Mouse (Mus musculus): Measurements from ENCODE around the gene T. TPM values are rescaled to one million over a fixed set of nuclear protein-coding genes. Genes with fewer than 3 reads are reported as not detected.
A peak's percentile ranks its signal among the peaks of the same experiment; 100 is the strongest.

The T gene
- polyA plus RNA-seq, 1 experiment from 2014 or later, result 0.28 TPM

- H3K36me3 ChIP-seq (ENCODE audit: control insufficient read depth, insufficient read depth, low read length), result no peaks in the 10 kb centered on the region
- peaks cover 8% of the 10 kb centered on the region; the same call in 1 of the 2 replicates for H3K27me3 ChIP-seq (ENCODE audit: control insufficient read depth, insufficient read depth, low read length)
- no peak for ATAC-seq (ENCODE audit: insufficient number of reproducible peaks, insufficient read depth, low FRiP score, low read depth)
- 23% methylated on average over 9 of the region's 9 CpGs for WGBS
- peak overlapping the region in 1 of 2 experiments; percentile 23; a peak in 1 of 4 replicates for H3K27ac ChIP-seq (replicated peaks in 1 of 2; ENCODE audit: control insufficient read depth in 1 of 2, insufficient read depth in 1 of 2, low read depth in 2 of 2, low read length in 2 of 2)
- H3K4me1 ChIP-seq (ENCODE audit: control insufficient read depth in 2 of 2, insufficient read depth in 2 of 2, low read length in 2 of 2), result peaks cover 5 to 6% of the 10 kb centered on the region in 2 experiments; a peak in 2 of 4 replicates
- no peaks in the 10 kb centered on the region for H3K9me3 ChIP-seq (ENCODE audit: control insufficient read depth, low read length)
- no peak overlapping the region for H3K9ac ChIP-seq (ENCODE audit: low read length)
- H3K4me3 ChIP-seq (ENCODE audit: control insufficient read depth in 1 of 2, insufficient read depth in 1 of 2, low read depth in 1 of 2, low read length in 2 of 2), result no peak overlapping the region
- H3K4me2 ChIP-seq (ENCODE audit: low read length), result peak overlapping the region; percentile 18; the same call in 1 of the 2 replicates
Observed at GRCm38 (mm10) chr17:8456856-8457460, 22.7 kb downstream of the T start.

GRCm38 (mm10) chr17:8461568-8461967 lies 27.3 kb downstream of the T start:
- Histone ChIP-seq H3K36me3 (ENCODE audit: control insufficient read depth, insufficient read depth, low read length) (no peaks in the 10 kb centered on the region), H3K4me2 (ENCODE audit: low read length) (no peak overlapping the region), H3K27me3 (ENCODE audit: control insufficient read depth, insufficient read depth, low read length) (peaks cover 5% of the 10 kb centered on the region), H3K4me1 (ENCODE audit: control insufficient read depth in 2 of 2, insufficient read depth in 2 of 2, low read length in 2 of 2) (peaks cover 3% of the 10 kb centered on the region in 2 experiments; a peak in 2 of 4 replicates), H3K9ac (ENCODE audit: low read length) (no peak overlapping the region), H3K4me3 (ENCODE audit: control insufficient read depth in 1 of 2, insufficient read depth in 1 of 2, low read depth in 1 of 2, low read length in 2 of 2) (no peak overlapping the region), H3K27ac (replicated peaks in 1 of 2; ENCODE audit: control insufficient read depth in 1 of 2, insufficient read depth in 1 of 2, low read depth in 2 of 2, low read length in 2 of 2) (no peak overlapping the region), H3K9me3 (ENCODE audit: control insufficient read depth, low read length) (no peaks in the 10 kb centered on the region)
- WGBS, result 5% methylated on average over 4 of the region's 4 CpGs
- ATAC-seq (ENCODE audit: insufficient number of reproducible peaks, insufficient read depth, low FRiP score, low read depth), result no peak

- ATAC-seq (ENCODE audit: insufficient number of reproducible peaks, insufficient read depth, low FRiP score, low read depth), result no peak; the same call in 1 of the 2 replicates
Observed at GRCm38 (mm10) chr17:8463482-8464128, 29.4 kb downstream of the T start.

GRCm38 (mm10) chr17:8467771-8468170 lies 33.5 kb downstream of the T start:
- Histone ChIP-seq H3K27ac (replicated peaks in 1 of 2; ENCODE audit: control insufficient read depth in 1 of 2, insufficient read depth in 1 of 2, low read depth in 2 of 2, low read length in 2 of 2) (no peak overlapping the region), H3K4me3 (ENCODE audit: control insufficient read depth in 1 of 2, insufficient read depth in 1 of 2, low read depth in 1 of 2, low read length in 2 of 2) (no peak overlapping the region), H3K27me3 (ENCODE audit: control insufficient read depth, insufficient read depth, low read length) (peaks cover 44% of the 10 kb centered on the region), H3K36me3 (ENCODE audit: control insufficient read depth, insufficient read depth, low read length) (no peaks in the 10 kb centered on the region), H3K9me3 (ENCODE audit: control insufficient read depth, low read length) (no peaks in the 10 kb centered on the region), H3K9ac (ENCODE audit: low read length) (no peak overlapping the region), H3K4me2 (ENCODE audit: low read length) (no peak overlapping the region), H3K4me1 (ENCODE audit: control insufficient read depth in 2 of 2, insufficient read depth in 2 of 2, low read length in 2 of 2) (no peaks in the 10 kb centered on the region)
- WGBS, result 72% methylated on average over 3 of the region's 3 CpGs
- ATAC-seq (ENCODE audit: insufficient number of reproducible peaks, insufficient read depth, low FRiP score, low read depth), result no peak

More at GRCm38 (mm10) chr17:8463482-8464128, 29.4 kb downstream of the T start:
- Histone ChIP-seq H3K9ac (ENCODE audit: low read length) (no peak overlapping the region), H3K4me1 (ENCODE audit: control insufficient read depth in 2 of 2, insufficient read depth in 2 of 2, low read length in 2 of 2) (no peaks in the 10 kb centered on the region), H3K27me3 (ENCODE audit: control insufficient read depth, insufficient read depth, low read length) (peaks cover 25% of the 10 kb centered on the region), H3K36me3 (ENCODE audit: control insufficient read depth, insufficient read depth, low read length) (no peaks in the 10 kb centered on the region), H3K4me3 (ENCODE audit: control insufficient read depth in 1 of 2, insufficient read depth in 1 of 2, low read depth in 1 of 2, low read length in 2 of 2) (no peak overlapping the region), H3K9me3 (ENCODE audit: control insufficient read depth, low read length) (no peaks in the 10 kb centered on the region), H3K4me2 (ENCODE audit: low read length) (no peak overlapping the region), H3K27ac (replicated peaks in 1 of 2; ENCODE audit: control insufficient read depth in 1 of 2, insufficient read depth in 1 of 2, low read depth in 2 of 2, low read length in 2 of 2) (no peak overlapping the region)
- WGBS, result 26% methylated on average over 9 of the region's 9 CpGs

GRCm38 (mm10) chr17:8468716-8469344 lies 34.6 kb downstream of the T start:
- peak; percentile 21; the same call in 1 of the 2 replicates for ATAC-seq (ENCODE audit: insufficient number of reproducible peaks, insufficient read depth, low FRiP score, low read depth)
- Histone ChIP-seq H3K4me3 (ENCODE audit: control insufficient read depth in 1 of 2, insufficient read depth in 1 of 2, low read depth in 1 of 2, low read length in 2 of 2) (no peak overlapping the region), H3K9me3 (ENCODE audit: control insufficient read depth, low read length) (no peaks in the 10 kb centered on the region), H3K4me2 (ENCODE audit: low read length) (no peak overlapping the region), H3K4me1 (ENCODE audit: control insufficient read depth in 2 of 2, insufficient read depth in 2 of 2, low read length in 2 of 2) (no peaks in the 10 kb centered on the region), H3K27me3 (ENCODE audit: control insufficient read depth, insufficient read depth, low read length) (peaks cover 44% of the 10 kb centered on the region), H3K36me3 (ENCODE audit: control insufficient read depth, insufficient read depth, low read length) (no peaks in the 10 kb centered on the region), H3K27ac (replicated peaks in 1 of 2; ENCODE audit: control insufficient read depth in 1 of 2, insufficient read depth in 1 of 2, low read depth in 2 of 2, low read length in 2 of 2) (no peak overlapping the region), H3K9ac (ENCODE audit: low read length) (no peak overlapping the region)
- 14% methylated on average over 19 of the region's 19 CpGs for WGBS

GRCm38 (mm10) chr17:8478554-8478953 lies 44.3 kb downstream of the T start:
- Histone ChIP-seq H3K4me3 (ENCODE audit: control insufficient read depth in 1 of 2, insufficient read depth in 1 of 2, low read depth in 1 of 2, low read length in 2 of 2) (no peak overlapping the region), H3K27me3 (ENCODE audit: control insufficient read depth, insufficient read depth, low read length) (no peaks in the 10 kb centered on the region), H3K4me1 (ENCODE audit: control insufficient read depth in 2 of 2, insufficient read depth in 2 of 2, low read length in 2 of 2) (no peaks in the 10 kb centered on the region), H3K9ac (ENCODE audit: low read length) (no peak overlapping the region), H3K9me3 (ENCODE audit: control insufficient read depth, low read length) (no peaks in the 10 kb centered on the region), H3K27ac (replicated peaks in 1 of 2; ENCODE audit: control insufficient read depth in 1 of 2, insufficient read depth in 1 of 2, low read depth in 2 of 2, low read length in 2 of 2) (no peak overlapping the region), H3K4me2 (ENCODE audit: low read length) (no peak overlapping the region), H3K36me3 (ENCODE audit: control insufficient read depth, insufficient read depth, low read length) (no peaks in the 10 kb centered on the region)
- 71% methylated on average over 3 of the region's 3 CpGs for WGBS
- no peak for ATAC-seq (ENCODE audit: insufficient number of reproducible peaks, insufficient read depth, low FRiP score, low read depth)

- Histone ChIP-seq H3K27me3 (ENCODE audit: control insufficient read depth, insufficient read depth, low read length) (no peaks in the 10 kb centered on the region), H3K4me3 (ENCODE audit: control insufficient read depth in 1 of 2, insufficient read depth in 1 of 2, low read depth in 1 of 2, low read length in 2 of 2) (no peak overlapping the region), H3K4me2 (ENCODE audit: low read length) (no peak overlapping the region), H3K9ac (ENCODE audit: low read length) (no peak overlapping the region), H3K36me3 (ENCODE audit: control insufficient read depth, insufficient read depth, low read length) (no peaks in the 10 kb centered on the region), H3K9me3 (ENCODE audit: control insufficient read depth, low read length) (no peaks in the 10 kb centered on the region), H3K27ac (replicated peaks in 1 of 2; ENCODE audit: control insufficient read depth in 1 of 2, insufficient read depth in 1 of 2, low read depth in 2 of 2, low read length in 2 of 2) (no peak overlapping the region), H3K4me1 (ENCODE audit: control insufficient read depth in 2 of 2, insufficient read depth in 2 of 2, low read length in 2 of 2) (no peaks in the 10 kb centered on the region)
- ATAC-seq (ENCODE audit: insufficient number of reproducible peaks, insufficient read depth, low FRiP score, low read depth), result no peak
- 80% methylated on average over 9 of the region's 9 CpGs for WGBS
Observed at GRCm38 (mm10) chr17:8479493-8480128, 45.4 kb downstream of the T start.

Data from heart, embryonic 14.5 days (tissue).